Mouse (Mus musculus): Measurements from ENCODE around the gene Dazap2. TPM values are rescaled to one million over a fixed set of nuclear protein-coding genes. Genes with fewer than 3 reads are reported as not detected.

Gene Dazap2
- polyA plus RNA-seq, 1 experiment from 2014 or later, result 232 TPM

DNA sequence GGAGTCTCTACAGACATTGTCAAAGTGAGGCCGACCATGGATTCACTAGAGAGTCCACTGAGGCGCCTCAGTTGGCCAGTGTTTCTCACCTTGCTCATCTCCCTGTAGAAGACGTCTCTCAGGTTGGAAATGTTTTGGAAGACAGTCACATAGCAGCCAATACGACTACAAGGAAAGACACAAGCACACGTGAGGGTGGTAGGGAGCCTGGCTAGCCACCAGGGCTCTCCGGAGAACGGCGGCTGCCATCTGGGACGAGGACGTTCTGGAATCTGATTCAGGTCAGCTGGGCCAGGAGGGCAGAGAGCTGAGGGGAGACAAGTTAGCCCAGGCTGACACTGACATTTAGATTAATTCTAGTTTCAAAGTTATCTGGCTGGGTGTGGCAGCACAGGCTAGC is 35.0 kb downstream of the Dazap2 start:
- Histone ChIP-seq H3K4me2 (replicated peaks; ENCODE audit: low read depth, low read length) (no peak overlapping the region), H3K4me1 (ENCODE audit: control insufficient read depth, insufficient read depth, low read length) (no peaks in the 10 kb centered on the region), H3K9me3 (ENCODE audit: control insufficient read depth, low read depth, low read length) (no peaks in the 10 kb centered on the region), H3K27me3 (ENCODE audit: control insufficient read depth, insufficient read depth, low read length) (no peaks in the 10 kb centered on the region), H3K36me3 (ENCODE audit: control insufficient read depth, insufficient read depth, low read length) (no peaks in the 10 kb centered on the region), H3K4me3 (ENCODE audit: low read depth, low read length) (no peak overlapping the region), H3K27ac (ENCODE audit: low read length) (no peak overlapping the region), H3K9ac (replicated peaks; ENCODE audit: low read depth, low read length) (no peak overlapping the region)
- no peak for ATAC-seq (ENCODE audit: insufficient number of reproducible peaks, insufficient read depth, low FRiP score, low read depth)
- WGBS, result 82% methylated on average over 10 of the region's 10 CpGs

DNA sequence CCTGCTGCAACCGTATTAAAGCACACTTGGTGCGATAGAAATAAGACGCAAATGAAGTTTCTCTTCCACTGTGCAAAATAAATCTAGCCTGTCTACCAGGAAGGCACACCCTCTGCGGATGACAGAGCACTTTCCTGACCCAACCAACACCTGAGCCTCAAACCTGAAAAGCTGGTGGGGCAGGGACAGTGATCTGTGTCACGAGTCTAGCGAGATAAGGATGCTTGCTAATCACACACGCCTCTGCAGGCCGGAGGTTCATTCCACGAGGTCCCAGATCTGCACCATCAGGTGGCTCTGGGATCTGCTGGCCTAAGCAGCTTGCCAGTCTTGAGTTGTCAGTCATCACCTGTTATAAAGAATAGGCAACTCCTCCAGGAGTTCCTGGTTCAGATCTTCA is 36.5 kb downstream of the Dazap2 start:
- no peak for ATAC-seq (ENCODE audit: insufficient number of reproducible peaks, insufficient read depth, low FRiP score, low read depth)
- WGBS, result 67% methylated on average over 9 of the region's 9 CpGs
- Histone ChIP-seq H3K9ac (replicated peaks; ENCODE audit: low read depth, low read length) (no peak overlapping the region), H3K27ac (ENCODE audit: low read length) (no peak overlapping the region), H3K27me3 (ENCODE audit: control insufficient read depth, insufficient read depth, low read length) (no peaks in the 10 kb centered on the region), H3K4me2 (replicated peaks; ENCODE audit: low read depth, low read length) (no peak overlapping the region), H3K4me3 (ENCODE audit: low read depth, low read length) (no peak overlapping the region), H3K4me1 (ENCODE audit: control insufficient read depth, insufficient read depth, low read length) (no peaks in the 10 kb centered on the region), H3K36me3 (ENCODE audit: control insufficient read depth, insufficient read depth, low read length) (no peaks in the 10 kb centered on the region), H3K9me3 (ENCODE audit: control insufficient read depth, low read depth, low read length) (no peaks in the 10 kb centered on the region)

DNA sequence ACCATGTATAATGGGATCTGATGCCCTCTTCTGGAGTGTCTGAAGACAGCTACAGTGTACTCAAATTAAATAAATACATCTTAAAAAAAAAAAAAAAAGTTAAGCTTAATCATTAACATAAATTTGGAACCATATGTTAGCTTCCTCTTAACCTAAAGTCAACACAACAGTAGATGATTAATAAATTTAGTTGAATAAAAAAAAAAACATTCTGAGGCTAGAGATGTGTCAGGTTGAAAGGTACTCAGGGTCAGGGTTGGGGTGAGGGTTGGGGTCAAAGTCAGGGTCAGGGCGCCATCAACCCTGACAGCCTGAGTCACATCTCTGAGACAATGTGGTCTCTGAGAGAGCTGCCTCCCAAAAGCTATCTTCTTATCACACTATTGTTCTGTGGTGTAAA is 39.1 kb downstream of the Dazap2 start:
- Histone ChIP-seq H3K9me3 (ENCODE audit: control insufficient read depth, low read depth, low read length) (no peaks in the 10 kb centered on the region), H3K36me3 (ENCODE audit: control insufficient read depth, insufficient read depth, low read length) (no peaks in the 10 kb centered on the region), H3K4me3 (ENCODE audit: low read depth, low read length) (no peak overlapping the region), H3K4me2 (replicated peaks; ENCODE audit: low read depth, low read length) (no peak overlapping the region), H3K9ac (replicated peaks; ENCODE audit: low read depth, low read length) (no peak overlapping the region), H3K27me3 (ENCODE audit: control insufficient read depth, insufficient read depth, low read length) (no peaks in the 10 kb centered on the region), H3K4me1 (ENCODE audit: control insufficient read depth, insufficient read depth, low read length) (no peaks in the 10 kb centered on the region), H3K27ac (ENCODE audit: low read length) (no peak overlapping the region)
- ATAC-seq (ENCODE audit: insufficient number of reproducible peaks, insufficient read depth, low FRiP score, low read depth), result no peak
- 83% methylated on average over 1 of the region's 1 CpGs for WGBS

DNA sequence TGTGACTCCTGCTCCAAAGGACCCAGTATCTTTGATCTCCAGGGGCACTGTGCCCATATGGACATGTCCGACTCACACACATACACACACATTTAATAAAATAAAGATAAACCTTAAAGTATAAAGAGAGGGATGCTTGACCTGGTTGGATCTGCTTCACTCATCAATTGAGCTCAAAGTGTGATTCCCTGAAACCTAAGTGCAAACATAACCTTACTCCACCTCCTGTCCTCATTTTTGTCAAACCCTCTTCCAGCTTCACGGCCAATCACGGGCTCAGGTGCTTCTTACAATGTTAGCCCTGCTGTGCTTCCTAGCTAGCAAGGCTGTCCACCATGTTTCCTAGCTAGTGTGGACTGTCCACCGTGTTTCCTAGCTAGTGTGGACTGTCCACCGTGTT is 40.1 kb downstream of the Dazap2 start:
- ATAC-seq (ENCODE audit: insufficient number of reproducible peaks, insufficient read depth, low FRiP score, low read depth), result no peak
- no peaks in the 10 kb centered on the region for H3K9me3 ChIP-seq (ENCODE audit: control insufficient read depth, low read depth, low read length)

DNA sequence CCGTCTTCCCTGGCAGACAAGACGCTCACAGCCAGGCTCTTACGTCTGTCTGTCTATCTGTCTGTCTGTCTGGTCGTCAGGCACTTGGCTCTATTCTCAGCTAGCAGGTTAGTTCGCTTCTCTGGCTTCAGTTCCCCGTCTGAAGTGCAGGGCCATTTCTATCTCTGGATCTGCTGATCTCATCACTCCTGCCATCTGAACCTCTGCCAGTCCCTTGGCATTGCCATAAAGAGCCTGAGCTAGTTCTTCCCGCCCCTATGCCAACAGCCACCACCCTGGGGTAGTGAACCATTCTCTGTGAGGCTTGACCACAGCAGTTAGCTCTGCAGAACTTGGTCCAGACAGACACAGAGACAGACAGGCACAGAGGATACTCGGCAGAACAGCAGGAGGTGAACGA is 45.2 kb downstream of the Dazap2 start:
- no peak for ATAC-seq (ENCODE audit: insufficient number of reproducible peaks, insufficient read depth, low FRiP score, low read depth)
- H3K9me3 ChIP-seq (ENCODE audit: control insufficient read depth, low read depth, low read length), result no peaks in the 10 kb centered on the region
- no peak overlapping the region for H3K9ac ChIP-seq (replicated peaks; ENCODE audit: low read depth, low read length)
- WGBS, result 86% methylated on average over 9 of the region's 9 CpGs
- no peak overlapping the region for H3K4me2 ChIP-seq (replicated peaks; ENCODE audit: low read depth, low read length)
- H3K4me1 ChIP-seq (ENCODE audit: control insufficient read depth, insufficient read depth, low read length), result no peaks in the 10 kb centered on the region
- H3K27me3 ChIP-seq (ENCODE audit: control insufficient read depth, insufficient read depth, low read length), result no peaks in the 10 kb centered on the region
- no peaks in the 10 kb centered on the region for H3K36me3 ChIP-seq (ENCODE audit: control insufficient read depth, insufficient read depth, low read length)
- no peak overlapping the region for H3K4me3 ChIP-seq (ENCODE audit: low read depth, low read length)
- no peak overlapping the region for H3K27ac ChIP-seq (ENCODE audit: low read length)

More for the DNA sequence above, 40.1 kb downstream of the Dazap2 start:
- H3K9ac ChIP-seq (replicated peaks; ENCODE audit: low read depth, low read length), result no peak overlapping the region
- WGBS, result 83% methylated on average over 5 of the region's 5 CpGs
- H3K4me2 ChIP-seq (replicated peaks; ENCODE audit: low read depth, low read length), result no peak overlapping the region
- H3K4me1 ChIP-seq (ENCODE audit: control insufficient read depth, insufficient read depth, low read length), result no peaks in the 10 kb centered on the region
- H3K4me3 ChIP-seq (ENCODE audit: low read depth, low read length), result no peak overlapping the region
- H3K27ac ChIP-seq (ENCODE audit: low read length), result no peak overlapping the region
- H3K27me3 ChIP-seq (ENCODE audit: control insufficient read depth, insufficient read depth, low read length), result no peaks in the 10 kb centered on the region
- H3K36me3 ChIP-seq (ENCODE audit: control insufficient read depth, insufficient read depth, low read length), result no peaks in the 10 kb centered on the region

DNA sequence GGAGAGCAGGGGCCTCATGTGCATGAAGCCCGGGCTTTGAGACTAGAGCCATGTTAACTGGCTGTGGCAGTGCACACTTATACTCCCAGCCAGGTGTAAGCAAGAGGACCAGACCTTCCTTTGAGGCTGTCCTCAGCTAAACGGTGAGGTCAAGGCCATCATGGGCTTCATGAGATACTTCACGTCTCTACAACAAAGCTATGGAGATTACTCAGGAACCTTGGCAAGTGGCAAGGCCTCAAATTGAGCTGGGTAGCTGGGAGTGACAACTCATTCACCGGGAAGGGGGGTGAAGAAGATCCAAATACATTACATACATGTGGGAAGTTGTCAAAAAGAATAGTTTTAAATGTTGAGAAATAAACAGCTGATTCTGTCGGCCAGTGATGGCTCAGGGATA is 45.7 kb downstream of the Dazap2 start:
- Histone ChIP-seq H3K36me3 (ENCODE audit: control insufficient read depth, insufficient read depth, low read length) (no peaks in the 10 kb centered on the region), H3K4me3 (ENCODE audit: low read depth, low read length) (no peak overlapping the region), H3K4me2 (replicated peaks; ENCODE audit: low read depth, low read length) (no peak overlapping the region), H3K4me1 (ENCODE audit: control insufficient read depth, insufficient read depth, low read length) (peaks cover 5% of the 10 kb centered on the region; the same call in 1 of the 2 replicates), H3K27me3 (ENCODE audit: control insufficient read depth, insufficient read depth, low read length) (no peaks in the 10 kb centered on the region), H3K27ac (ENCODE audit: low read length) (no peak overlapping the region), H3K9me3 (ENCODE audit: control insufficient read depth, low read depth, low read length) (no peaks in the 10 kb centered on the region), H3K9ac (replicated peaks; ENCODE audit: low read depth, low read length) (no peak overlapping the region)
- 93% methylated on average over 5 of the region's 5 CpGs for WGBS
- ATAC-seq (ENCODE audit: insufficient number of reproducible peaks, insufficient read depth, low FRiP score, low read depth), result no peak

DNA sequence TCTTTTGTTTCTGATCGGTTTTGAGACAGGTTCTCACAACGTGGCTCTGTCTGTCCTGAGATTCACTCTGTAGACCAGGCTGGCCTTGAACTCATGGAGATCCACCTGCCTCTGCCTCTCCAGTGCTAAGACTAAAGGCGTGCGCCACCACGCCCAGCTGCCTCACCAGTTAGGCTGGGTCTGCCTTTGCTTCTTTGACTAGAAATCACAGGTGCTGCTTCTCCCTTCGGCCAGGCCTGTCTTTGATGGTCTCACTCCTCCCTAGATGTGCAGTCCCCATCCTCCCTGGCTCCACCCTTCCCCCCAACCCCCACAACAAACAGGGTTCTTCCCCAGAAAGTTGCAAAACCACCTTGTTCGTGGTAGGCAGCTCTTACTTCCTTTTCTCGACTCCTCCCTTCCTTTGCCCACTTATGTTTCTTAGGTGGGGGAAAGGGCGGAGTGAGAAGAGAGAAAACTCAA is 49.7 kb downstream of the Dazap2 start:
- H3K4me1 ChIP-seq (ENCODE audit: control insufficient read depth, insufficient read depth, low read length), result peaks cover 19% of the 10 kb centered on the region; the same call in 1 of the 2 replicates
- 71% methylated on average over 9 of the region's 9 CpGs for WGBS
- no peaks in the 10 kb centered on the region for H3K36me3 ChIP-seq (ENCODE audit: control insufficient read depth, insufficient read depth, low read length)
- no peaks in the 10 kb centered on the region for H3K9me3 ChIP-seq (ENCODE audit: control insufficient read depth, low read depth, low read length)
- H3K4me2 ChIP-seq (replicated peaks; ENCODE audit: low read depth, low read length), result no peak overlapping the region
- no peak overlapping the region for H3K27ac ChIP-seq (ENCODE audit: low read length)
- no peak for ATAC-seq (ENCODE audit: insufficient number of reproducible peaks, insufficient read depth, low FRiP score, low read depth)
- no peak overlapping the region for H3K9ac ChIP-seq (replicated peaks; ENCODE audit: low read depth, low read length)
- H3K4me3 ChIP-seq (ENCODE audit: low read depth, low read length), result no peak overlapping the region
- H3K27me3 ChIP-seq (ENCODE audit: control insufficient read depth, insufficient read depth, low read length), result no peaks in the 10 kb centered on the region

DNA sequence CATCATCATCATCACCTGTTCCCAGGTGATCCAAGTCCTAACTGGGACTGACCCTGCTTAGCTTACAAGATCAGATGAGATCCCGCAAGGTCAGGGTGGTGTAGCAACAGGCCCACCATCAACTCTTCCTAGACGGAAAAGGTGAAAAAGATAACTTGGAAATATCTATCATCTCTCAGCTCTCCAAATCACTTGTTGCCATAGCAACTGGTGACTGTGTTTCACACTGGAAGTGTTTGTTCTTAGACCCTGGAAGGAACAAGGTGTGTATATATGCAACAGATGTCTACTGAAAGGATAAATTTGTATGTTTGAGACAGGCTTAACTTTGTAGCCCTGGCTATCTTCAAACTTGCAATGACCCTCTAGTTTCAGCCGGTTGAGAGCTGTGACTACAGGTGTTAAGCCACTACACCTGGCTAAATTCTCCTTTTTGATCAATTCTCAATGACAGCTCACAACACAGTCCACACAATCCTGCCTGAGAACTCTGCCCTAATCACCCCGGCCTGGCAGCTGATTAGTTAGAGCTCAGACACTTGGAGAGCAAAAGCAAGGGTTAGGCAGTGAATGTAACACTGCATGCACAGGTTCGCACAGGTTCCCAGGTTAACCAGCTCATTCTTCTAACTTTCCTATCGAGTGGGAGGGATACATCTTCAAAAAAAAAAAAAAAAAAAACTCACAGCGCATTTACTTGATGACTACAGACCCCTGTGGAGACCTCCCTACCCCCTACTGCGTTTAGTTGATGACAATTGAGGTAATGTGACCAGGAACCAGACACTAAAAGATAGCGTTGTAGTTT is 50.5 kb downstream of the Dazap2 start:
- H3K4me3 ChIP-seq (ENCODE audit: low read depth, low read length), result no peak overlapping the region
- no peak for ATAC-seq (ENCODE audit: insufficient number of reproducible peaks, insufficient read depth, low FRiP score, low read depth)
- no peak overlapping the region for H3K9ac ChIP-seq (replicated peaks; ENCODE audit: low read depth, low read length)
- no peak overlapping the region for H3K4me2 ChIP-seq (replicated peaks; ENCODE audit: low read depth, low read length)
- WGBS, result 29% methylated on average over 9 of the region's 9 CpGs
- no peaks in the 10 kb centered on the region for H3K9me3 ChIP-seq (ENCODE audit: control insufficient read depth, low read depth, low read length)
- H3K4me1 ChIP-seq (ENCODE audit: control insufficient read depth, insufficient read depth, low read length), result peaks cover 19% of the 10 kb centered on the region; the same call in 1 of the 2 replicates
- H3K36me3 ChIP-seq (ENCODE audit: control insufficient read depth, insufficient read depth, low read length), result no peaks in the 10 kb centered on the region
- no peak overlapping the region; the same call in 1 of the 2 replicates for H3K27ac ChIP-seq (ENCODE audit: low read length)
- no peaks in the 10 kb centered on the region for H3K27me3 ChIP-seq (ENCODE audit: control insufficient read depth, insufficient read depth, low read length)
